Mouse (Mus musculus): ENCODE measurements at regions not wholly inside any gene's neighbourhood (a gene's known extent, or its start where the extent isn't known, plus 50 kb on each side); places are given as distances from the start of the nearest gene placed in this dataset.

- H3K36me3 ChIP-seq (ENCODE audit: control insufficient read depth, insufficient read depth, low read length) = no peaks in the 10 kb centered on the region
- H3K4me3 ChIP-seq (replicated peaks; ENCODE audit: low read length) = no peak overlapping the region
- no peak overlapping the region for H3K9ac ChIP-seq (ENCODE audit: low read length)
- H3K27me3 ChIP-seq (ENCODE audit: control insufficient read depth, insufficient read depth, low read length) = no peaks in the 10 kb centered on the region
- H3K27ac ChIP-seq (ENCODE audit: low read length) = no peak overlapping the region
- H3K4me1 ChIP-seq (ENCODE audit: control insufficient read depth, insufficient read depth, low read length) = no peaks in the 10 kb centered on the region
- 80% methylated on average over 4 of the region's 4 CpGs for WGBS
- no peaks in the 10 kb centered on the region for H3K9me3 ChIP-seq (replicated peaks; ENCODE audit: control insufficient read depth, low read length)
- ATAC-seq (ENCODE audit: insufficient read depth, low FRiP score) = no peak
- H3K4me2 ChIP-seq (ENCODE audit: low read depth, low read length) = no peak overlapping the region
Measured at GRCm38 (mm10) chr5:75523041-75523678, 51.6 kb upstream of the Kit start.
